Mouse (Mus musculus) right cerebral cortex, postnatal 25 days (tissue): Measurements from ENCODE around the gene Gm49673.
"Not testable (repeated sequence)": the region's sequence is repeated elsewhere in the genome, so short reads cannot be mapped to it uniquely, and the experiment has no call there.

Experiments used
- DNase-seq: peaks from one replicate; pipeline ENCODE4 v3.0.0; 2022

Gm49673 gene

GRCm38 (mm10) chr17:8036976-8037375 is 110.6 kb downstream of the Gm49673 start:
- not testable (repeated sequence) for DNase-seq
